Mouse (Mus musculus) testis, adult 2 months (tissue): ENCODE measurements around the gene Banp.

ENCODE experiments used
- CTCF ChIP-seq: fragments of 200-500 bp; IDR thresholded peaks from 2 replicates; pipeline ENCODE4 v1.5.1; 2012; ENCODE audit warnings: low read depth, mild to moderate bottlenecking, inconsistent platforms, low read length, moderate library complexity; ENCODE audit not compliant: control insufficient read depth, insufficient read depth, insufficient replicate concordance
- POLR2A ChIP-seq: fragments of 200-500 bp; IDR thresholded peaks from 2 replicates; pipeline ENCODE4 v1.6.1; 2012; ENCODE audit warnings: low read depth, mild to moderate bottlenecking, inconsistent platforms, low read length, moderate library complexity; ENCODE audit not compliant: control insufficient read depth

GRCm38 (mm10) chr8:121958395-121958794 is 8.8 kb downstream of the Banp start:
- TF ChIP-seq POLR2A, result no peak
- TF ChIP-seq CTCF, result no peak
